Mouse (Mus musculus): ENCODE data around the gene Ankrd33b.

- no peak for TF ChIP-seq POLR2A (IDR thresholded peaks at IDR 0.05; ENCODE audit: low read depth, low read length)
- TF ChIP-seq CTCF (conservative IDR thresholded peaks at IDR 0.05 in 1 of 2, IDR thresholded peaks at IDR 0.05 in 1 of 2; ENCODE audit: low read depth in 2 of 2, low read length in 2 of 2) = no peak
- TF ChIP-seq MAFK (IDR thresholded peaks at IDR 0.05; ENCODE audit: insufficient replicate concordance, low read length) = peak; percentile 98
- TF ChIP-seq USF1 (IDR thresholded peaks at IDR 0.05; ENCODE audit: low read depth, low read length) = no peak
- no peak for TF ChIP-seq EP300 (IDR thresholded peaks at IDR 0.05; ENCODE audit: low read length)
- TF ChIP-seq TCF12 (IDR thresholded peaks at IDR 0.05; ENCODE audit: low read depth, low read length) = no peak
- TF ChIP-seq POLR2AphosphoS2 (IDR thresholded peaks at IDR 0.05; ENCODE audit: low read depth, low read length) = no peak
- no peak for TF ChIP-seq NRF1 (IDR thresholded peaks at IDR 0.05; ENCODE audit: low read depth, low read length)
- no peak for TF ChIP-seq USF2 (conservative IDR thresholded peaks at IDR 0.05; ENCODE audit: low read depth, low read length)
- no peak for TF ChIP-seq ZNF384 (IDR thresholded peaks at IDR 0.05; ENCODE audit: low read depth, low read length)
- no peak for TF ChIP-seq NELFE (IDR thresholded peaks at IDR 0.05; ENCODE audit: low read depth, low read length)
- no peak for TF ChIP-seq ELF1 (IDR thresholded peaks at IDR 0.05; ENCODE audit: low read depth, low read length)
- TF ChIP-seq CHD1 (IDR thresholded peaks at IDR 0.05; ENCODE audit: low read depth, low read length) = no peak
- TF ChIP-seq CHD2 (IDR thresholded peaks at IDR 0.05; ENCODE audit: low read length) = no peak
Observed at GRCm38 (mm10) chr15:31248882-31249281, 118.6 kb downstream of the Ankrd33b start.
